Mouse (Mus musculus): ENCODE measurements at regions not wholly inside any gene's neighbourhood (a gene's known extent, or its start where the extent isn't known, plus 50 kb on each side); places are given as distances from the start of the nearest gene placed in this dataset.

- no peak overlapping the region for H3K4me3 ChIP-seq
- no peak overlapping the region for H3K9ac ChIP-seq
- no peak overlapping the region for H3K27ac ChIP-seq (replicated peaks)
- ATAC-seq (ENCODE audit: extremely low read depth, insufficient number of reproducible peaks, low FRiP score, low TSS enrichment) = no peak
- no peaks in the 10 kb centered on the region for H3K9me3 ChIP-seq
- WGBS = 56% methylated on average over 2 of the region's 2 CpGs
- H3K27me3 ChIP-seq (replicated peaks) = no peaks in the 10 kb centered on the region
- H3K36me3 ChIP-seq = no peaks in the 10 kb centered on the region
- no peak overlapping the region for H3K4me2 ChIP-seq
- no peaks in the 10 kb centered on the region for H3K4me1 ChIP-seq
Measured at GRCm38 (mm10) chr6:95179993-95180392, 63.0 kb downstream of the Kbtbd8 start.

GRCm38 (mm10) chr6:95182238-95182637, 65.2 kb downstream of the Kbtbd8 start:
- Histone ChIP-seq H3K4me2 (no peak overlapping the region), H3K36me3 (no peaks in the 10 kb centered on the region), H3K27me3 (replicated peaks) (no peaks in the 10 kb centered on the region), H3K27ac (replicated peaks) (no peak overlapping the region), H3K9me3 (no peaks in the 10 kb centered on the region), H3K9ac (no peak overlapping the region), H3K4me1 (peaks cover 5% of the 10 kb centered on the region; the same call in 1 of the 2 replicates), H3K4me3 (no peak overlapping the region)
- whole genome bisulfite sequencing = 5% methylated on average over 1 of the region's 1 CpGs
- ATAC-seq (ENCODE audit: extremely low read depth, insufficient number of reproducible peaks, low FRiP score, low TSS enrichment) = no peak

DNA sequence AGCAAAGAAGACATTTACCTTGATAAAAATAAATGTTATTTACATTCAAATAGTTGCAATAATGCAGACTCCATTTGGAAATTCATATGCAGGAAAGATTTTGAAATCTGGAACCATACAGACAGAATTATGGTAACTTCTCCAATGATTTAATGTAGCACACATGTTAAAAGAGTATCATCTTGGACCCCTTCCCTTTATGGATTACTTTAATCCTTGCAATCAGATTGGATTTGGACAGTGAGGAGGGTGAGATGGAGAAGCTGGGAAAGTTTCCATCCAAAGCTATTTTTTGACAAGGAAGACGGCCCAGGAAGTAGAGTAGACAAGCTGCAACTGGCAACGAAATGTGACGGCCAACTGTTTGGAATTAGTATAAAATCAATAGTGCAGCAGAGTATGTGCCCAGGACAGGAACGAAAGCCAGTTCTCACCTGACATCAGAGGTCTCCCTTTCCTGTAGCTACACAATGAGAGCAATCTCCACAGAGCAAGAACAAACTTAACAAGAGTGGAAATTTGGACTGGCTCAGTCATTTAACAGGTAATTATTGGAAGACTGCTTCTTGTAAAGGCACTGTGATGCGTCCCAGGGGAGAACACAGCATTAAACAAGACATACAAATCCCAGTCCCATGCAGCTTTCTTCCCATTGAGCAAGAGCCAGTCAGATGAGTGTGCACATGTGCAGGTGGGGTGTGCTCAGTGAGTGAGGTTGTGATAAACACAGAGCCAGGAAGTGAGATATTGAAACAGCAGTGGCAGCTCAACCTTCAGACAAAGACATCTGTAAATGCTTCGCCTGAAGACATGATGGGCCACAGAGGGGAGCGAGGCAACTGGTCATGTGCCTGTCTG, 68.3 kb downstream of the Kbtbd8 start:
- Histone ChIP-seq H3K9ac (no peak overlapping the region), H3K4me1 (peaks cover 5% of the 10 kb centered on the region; the same call in 1 of the 2 replicates), H3K9me3 (no peaks in the 10 kb centered on the region), H3K27me3 (replicated peaks) (no peaks in the 10 kb centered on the region), H3K4me3 (no peak overlapping the region), H3K36me3 (no peaks in the 10 kb centered on the region), H3K27ac (replicated peaks) (no peak overlapping the region), H3K4me2 (no peak overlapping the region)
- ATAC-seq (ENCODE audit: extremely low read depth, insufficient number of reproducible peaks, low FRiP score, low TSS enrichment) = no peak
- 59% methylated on average over 7 of the region's 7 CpGs for WGBS

- H3K4me3 ChIP-seq = no peak overlapping the region
- H3K9me3 ChIP-seq = no peaks in the 10 kb centered on the region
- no peaks in the 10 kb centered on the region for H3K4me1 ChIP-seq
- H3K9ac ChIP-seq = no peak overlapping the region
- H3K4me2 ChIP-seq = no peak overlapping the region
- no peak overlapping the region for H3K27ac ChIP-seq (replicated peaks)
- WGBS = 72% methylated on average over 2 of the region's 2 CpGs
- ATAC-seq (ENCODE audit: extremely low read depth, insufficient number of reproducible peaks, low FRiP score, low TSS enrichment) = no peak
- H3K36me3 ChIP-seq = no peaks in the 10 kb centered on the region
- H3K27me3 ChIP-seq (replicated peaks) = no peaks in the 10 kb centered on the region
Measured at GRCm38 (mm10) chr6:95196631-95197030, 79.6 kb downstream of the Kbtbd8 start.

- Histone ChIP-seq H3K4me3 (no peak overlapping the region), H3K9ac (no peak overlapping the region), H3K4me2 (no peak overlapping the region), H3K27ac (replicated peaks) (no peak overlapping the region), H3K9me3 (no peaks in the 10 kb centered on the region), H3K36me3 (no peaks in the 10 kb centered on the region), H3K27me3 (replicated peaks) (no peaks in the 10 kb centered on the region), H3K4me1 (0 out of 2 replicates have a peak, but pooled peaks cover 4% of the 10 kb centered on the region)
- ATAC-seq (ENCODE audit: extremely low read depth, insufficient number of reproducible peaks, low FRiP score, low TSS enrichment) = no peak
- WGBS = 77% methylated on average over 6 of the region's 6 CpGs
Measured at GRCm38 (mm10) chr6:95198611-95199010, 81.6 kb downstream of the Kbtbd8 start.

GRCm38 (mm10) chr6:95202291-95202790, 85.3 kb downstream of the Kbtbd8 start:
- Histone ChIP-seq H3K4me2 (no peak overlapping the region), H3K36me3 (no peaks in the 10 kb centered on the region), H3K9me3 (no peaks in the 10 kb centered on the region), H3K4me1 (peaks cover 4% of the 10 kb centered on the region; the same call in 1 of the 2 replicates), H3K4me3 (no peak overlapping the region), H3K27ac (replicated peaks) (no peak overlapping the region), H3K27me3 (replicated peaks) (no peaks in the 10 kb centered on the region), H3K9ac (no peak overlapping the region)
- ATAC-seq (ENCODE audit: extremely low read depth, insufficient number of reproducible peaks, low FRiP score, low TSS enrichment) = no peak
- WGBS = 52% methylated on average over 6 of the region's 6 CpGs

DNA sequence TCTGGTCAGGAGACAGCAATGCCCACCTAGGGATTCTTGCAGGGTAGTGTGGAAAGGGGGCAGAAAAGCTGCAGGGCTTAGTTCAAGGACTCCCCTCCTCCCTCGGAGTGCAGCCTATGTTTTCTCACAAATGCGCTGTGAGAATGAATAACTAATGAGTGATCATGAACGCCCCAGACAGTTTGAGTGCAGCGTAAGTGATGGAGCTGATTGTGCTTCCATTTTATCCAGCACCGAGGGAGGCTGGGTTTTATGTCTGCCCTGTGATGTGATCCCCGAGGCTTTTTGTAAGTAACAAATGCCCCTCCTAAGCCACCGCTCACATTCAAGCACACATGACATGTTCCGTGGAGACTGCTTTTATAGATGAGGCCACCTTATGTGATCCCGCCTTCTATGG, 85.9 kb downstream of the Kbtbd8 start:
- Histone ChIP-seq H3K27me3 (replicated peaks) (no peaks in the 10 kb centered on the region), H3K4me3 (no peak overlapping the region), H3K9ac (no peak overlapping the region), H3K4me1 (peaks cover 4% of the 10 kb centered on the region; the same call in 1 of the 2 replicates), H3K27ac (replicated peaks) (no peak overlapping the region), H3K9me3 (no peaks in the 10 kb centered on the region), H3K4me2 (no peak overlapping the region), H3K36me3 (no peaks in the 10 kb centered on the region)
- no peak for ATAC-seq (ENCODE audit: extremely low read depth, insufficient number of reproducible peaks, low FRiP score, low TSS enrichment)
- 77% methylated on average over 9 of the region's 9 CpGs for WGBS

DNA sequence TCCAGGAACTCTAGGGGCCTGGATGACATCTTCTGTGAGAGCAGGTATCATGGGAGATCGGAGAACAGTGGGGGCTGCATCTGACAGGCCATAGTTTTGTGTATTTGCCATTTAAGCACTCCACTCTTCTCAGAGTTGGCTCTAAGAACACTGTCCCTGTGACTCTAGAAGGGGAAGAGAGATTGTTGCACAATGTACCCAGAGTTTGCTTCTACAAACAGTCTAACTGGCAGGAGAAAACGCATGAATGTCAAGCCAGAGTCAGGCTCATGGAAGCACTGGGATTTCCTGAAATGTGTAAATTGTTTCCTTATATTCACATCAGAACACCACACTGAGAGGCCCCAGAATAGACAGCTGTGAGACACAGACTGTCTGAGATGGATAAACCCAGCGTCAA, 87.2 kb downstream of the Kbtbd8 start:
- H3K27me3 ChIP-seq (replicated peaks) = no peaks in the 10 kb centered on the region
- H3K9me3 ChIP-seq = no peaks in the 10 kb centered on the region
- H3K4me3 ChIP-seq = no peak overlapping the region
- no peak overlapping the region for H3K4me2 ChIP-seq
- H3K36me3 ChIP-seq = no peaks in the 10 kb centered on the region
- no peak for ATAC-seq (ENCODE audit: extremely low read depth, insufficient number of reproducible peaks, low FRiP score, low TSS enrichment)
- H3K9ac ChIP-seq = no peak overlapping the region
- 53% methylated on average over 3 of the region's 3 CpGs for WGBS
- no peak overlapping the region for H3K27ac ChIP-seq (replicated peaks)
- peaks cover 4% of the 10 kb centered on the region; the same call in 1 of the 2 replicates for H3K4me1 ChIP-seq

- H3K4me2 ChIP-seq = no peak overlapping the region
- no peak overlapping the region for H3K9ac ChIP-seq
- no peak for ATAC-seq (ENCODE audit: extremely low read depth, insufficient number of reproducible peaks, low FRiP score, low TSS enrichment)
- H3K27ac ChIP-seq (replicated peaks) = no peak overlapping the region
- H3K4me1 ChIP-seq = peaks cover 3% of the 10 kb centered on the region; the same call in 1 of the 2 replicates
- 24% methylated on average over 2 of the region's 2 CpGs for WGBS
- no peaks in the 10 kb centered on the region for H3K9me3 ChIP-seq
- no peaks in the 10 kb centered on the region for H3K36me3 ChIP-seq
- H3K27me3 ChIP-seq (replicated peaks) = no peaks in the 10 kb centered on the region
- no peak overlapping the region for H3K4me3 ChIP-seq
Measured at GRCm38 (mm10) chr6:95207063-95207462, 90.0 kb downstream of the Kbtbd8 start.

DNA sequence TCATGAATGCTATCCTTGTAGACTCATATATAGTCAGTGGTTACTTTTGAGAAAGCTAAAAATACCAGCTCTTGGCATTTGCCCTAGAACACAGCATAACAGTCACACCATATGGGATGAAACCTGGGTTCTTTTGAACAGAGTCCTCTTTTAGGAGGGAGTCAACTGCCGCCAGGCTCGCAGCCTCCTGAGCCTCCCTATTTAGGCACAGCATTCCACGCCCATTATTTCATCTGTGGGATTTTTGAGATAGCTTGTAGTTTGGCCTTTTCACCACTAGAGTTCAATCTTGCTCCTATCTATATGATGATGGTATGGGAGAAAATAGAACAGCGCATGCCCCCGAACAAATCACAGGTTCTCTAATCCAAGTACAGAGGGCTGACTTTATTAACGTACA, 100.4 kb downstream of the Kbtbd8 start:
- Histone ChIP-seq H3K4me1 (no peaks in the 10 kb centered on the region), H3K9ac (no peak overlapping the region), H3K4me3 (no peak overlapping the region), H3K27ac (replicated peaks) (no peak overlapping the region), H3K36me3 (no peaks in the 10 kb centered on the region), H3K27me3 (replicated peaks) (peaks cover 7% of the 10 kb centered on the region), H3K4me2 (no peak overlapping the region), H3K9me3 (no peaks in the 10 kb centered on the region)
- WGBS = 29% methylated on average over 6 of the region's 6 CpGs
- ATAC-seq (ENCODE audit: extremely low read depth, insufficient number of reproducible peaks, low FRiP score, low TSS enrichment) = no peak

GRCm38 (mm10) chr6:95218830-95219229, 101.8 kb downstream of the Kbtbd8 start:
- peaks cover 7% of the 10 kb centered on the region for H3K27me3 ChIP-seq (replicated peaks)
- no peak overlapping the region for H3K27ac ChIP-seq (replicated peaks)
- no peaks in the 10 kb centered on the region for H3K4me1 ChIP-seq
- ATAC-seq (ENCODE audit: extremely low read depth, insufficient number of reproducible peaks, low FRiP score, low TSS enrichment) = no peak
- H3K4me2 ChIP-seq = no peak overlapping the region
- no peaks in the 10 kb centered on the region for H3K9me3 ChIP-seq
- H3K4me3 ChIP-seq = no peak overlapping the region
- no peak overlapping the region for H3K9ac ChIP-seq
- WGBS = 47% methylated on average over 3 of the region's 3 CpGs
- no peaks in the 10 kb centered on the region for H3K36me3 ChIP-seq

DNA sequence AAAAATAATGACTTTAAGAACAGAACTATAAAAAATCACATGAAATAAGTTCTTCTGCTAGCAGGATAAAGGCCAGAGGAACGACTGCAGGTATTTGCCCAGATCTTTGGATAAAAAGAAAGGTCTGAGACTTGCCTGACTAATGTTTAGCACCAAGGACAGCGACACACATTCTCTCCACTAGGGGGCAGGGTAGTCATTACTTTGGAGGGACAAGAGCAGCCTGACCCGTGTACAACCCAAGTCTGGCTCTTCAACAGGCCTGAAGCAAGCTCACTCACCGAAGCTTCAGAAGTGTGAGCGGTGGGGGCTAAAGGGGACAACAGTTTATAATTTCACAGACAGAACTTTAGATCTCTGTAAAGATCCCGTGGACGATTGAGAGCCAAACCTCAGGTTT, 98.4 kb upstream of the Gm10234 start:
- Histone ChIP-seq H3K27ac (replicated peaks) (no peak overlapping the region), H3K4me1 (no peaks in the 10 kb centered on the region), H3K4me3 (no peak overlapping the region), H3K9me3 (no peaks in the 10 kb centered on the region), H3K36me3 (no peaks in the 10 kb centered on the region), H3K27me3 (replicated peaks) (no peaks in the 10 kb centered on the region), H3K4me2 (no peak overlapping the region), H3K9ac (no peak overlapping the region)
- WGBS = 24% methylated on average over 7 of the region's 7 CpGs
- no peak for ATAC-seq (ENCODE audit: extremely low read depth, insufficient number of reproducible peaks, low FRiP score, low TSS enrichment)
